Mouse (Mus musculus) megakaryocyte, embryonic 14.5 days (primary cell): Measurements from ENCODE around the gene Cnot3. TPM values are rescaled to one million over a fixed set of nuclear protein-coding genes. Genes with fewer than 3 reads are reported as not detected.
"Not testable (repeated sequence)": the region's sequence is repeated elsewhere in the genome, so short reads cannot be mapped to it uniquely, and the experiment has no call there.

Experiments used
- H3K27me3 ChIP-seq: replicated peaks from 2 replicates; pipeline ENCODE3; 2012; ENCODE audit warnings: inconsistent platforms
- H3K36me3 ChIP-seq: replicated peaks from 2 replicates; pipeline ENCODE3; 2012; ENCODE audit warnings: low read length, inconsistent platforms, mixed read lengths
- H3K4me1 ChIP-seq: 2 replicates; pipeline ENCODE4 v1.6.1; 2012; ENCODE audit warnings: inconsistent platforms
- H3K4me3 ChIP-seq: replicated peaks from 2 replicates; pipeline ENCODE3; 2012; ENCODE audit warnings: moderate library complexity, mild to moderate bottlenecking, inconsistent platforms
- H3K9me3 ChIP-seq: 2 replicates; pipeline ENCODE4 v1.6.1; 2012; ENCODE audit warnings: inconsistent platforms
- FLI1 ChIP-seq: IDR thresholded peaks from 2 replicates; pipeline ENCODE4 v1.6.1; 2012; ENCODE audit warnings: low read length, inconsistent platforms, mixed read lengths
- GATA1 ChIP-seq: IDR thresholded peaks from 3 replicates; pipeline ENCODE4 v1.6.1; 2012; ENCODE audit warnings: mixed read lengths, low read length, inconsistent platforms, borderline replicate concordance
- polyA plus RNA-seq: library from polyadenylated mRNA; stranded (reverse); fragments of >175 nt; gene quantifications from 2 replicates; pipeline ENCODE4 v1.2.3, GENCODE M21; 2012; ENCODE audit warnings: low replicate concordance; ENCODE audit not compliant: insufficient read depth

The Cnot3 gene
- polyA plus RNA-seq, result 518 and 624 TPM in 2 replicates

- Histone ChIP-seq H3K4me3 (peak within 1 kb of the TSS; percentile 96), H3K9me3 (no peaks in the 10 kb centered on the region), H3K27me3 (no peaks in the 10 kb centered on the region), H3K36me3 (peaks cover 65% of the 10 kb centered on the region), H3K4me1 (peaks cover 61% of the 10 kb centered on the region)
- TF ChIP-seq GATA1 (peak; percentile 48; the same call in 1 of the 3 replicates), FLI1 (no peak; the same call in 1 of the 2 replicates)
Observed at GRCm38 (mm10) chr7:3644672-3645487, at the start of gene Cnot3. Gene Cnot3, plus strand, starts transcription at chr7:3645268.

DNA sequence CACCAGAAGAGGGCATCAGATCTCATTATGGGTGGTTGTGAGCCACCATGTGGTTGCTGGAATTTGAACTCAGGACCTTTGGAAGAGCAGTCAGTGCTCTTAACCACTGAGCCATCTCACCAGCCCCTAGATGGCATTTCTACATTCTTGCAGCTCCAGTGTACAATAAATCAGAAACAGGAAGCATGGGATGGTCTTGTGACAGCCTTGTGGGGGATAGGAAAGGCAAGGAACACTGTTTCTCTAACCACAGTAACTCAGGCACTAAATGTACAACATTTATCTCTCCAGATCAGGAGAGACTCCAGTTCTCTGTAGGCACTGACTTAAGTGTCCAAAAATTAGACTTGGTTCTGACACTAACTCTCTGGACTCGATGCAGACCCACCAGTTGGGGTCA lies 47.3 kb upstream of the Cnot3 start:
- H3K4me3 ChIP-seq, H3K36me3 ChIP-seq: not testable (repeated sequence)
- peaks cover 23% of the 10 kb centered on the region for H3K4me1 ChIP-seq

GRCm38 (mm10) chr7:3601119-3601518 lies 43.9 kb upstream of the Cnot3 start:
- TF ChIP-seq FLI1 (no peak), GATA1 (no peak)
- Histone ChIP-seq H3K9me3 (peaks cover 4% of the 10 kb centered on the region), H3K4me1 (peaks cover 27% of the 10 kb centered on the region), H3K36me3 (peaks cover 3% of the 10 kb centered on the region), H3K4me3 (no peak overlapping the region), H3K27me3 (no peaks in the 10 kb centered on the region)

More for the DNA sequence above, 47.3 kb upstream of the Cnot3 start:
- H3K9me3 ChIP-seq, H3K27me3 ChIP-seq: not testable (repeated sequence)

DNA sequence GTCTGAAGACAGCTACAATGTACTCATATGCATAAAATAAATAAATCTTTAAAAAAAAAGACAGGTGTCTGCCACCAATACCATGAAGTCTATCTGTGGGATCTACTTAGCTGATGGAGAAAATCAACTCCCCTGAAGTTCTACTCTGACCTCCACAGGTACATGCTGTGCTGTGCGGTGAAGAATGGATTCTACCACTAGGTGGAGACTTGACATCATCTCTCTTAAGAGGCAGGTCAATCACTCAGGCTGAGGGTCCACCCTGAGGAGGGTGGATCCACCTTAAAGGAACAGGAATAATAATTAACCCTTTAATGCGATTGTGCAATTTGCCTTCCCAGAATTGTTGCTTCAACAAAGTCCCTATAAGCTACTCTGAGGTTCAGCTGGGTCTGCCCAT lies 38.3 kb upstream of the Cnot3 start:
- TF ChIP-seq GATA1 (no peak), FLI1 (no peak)
- peaks cover 4% of the 10 kb centered on the region for H3K9me3 ChIP-seq

GRCm38 (mm10) chr7:3607391-3607790 lies 37.7 kb upstream of the Cnot3 start:
- Histone ChIP-seq H3K4me1 (peaks cover 61% of the 10 kb centered on the region), H3K9me3 (peaks cover 4% of the 10 kb centered on the region), H3K27me3 (no peaks in the 10 kb centered on the region), H3K36me3 (peaks cover 3% of the 10 kb centered on the region), H3K4me3 (no peak overlapping the region)
- no peak for TF ChIP-seq GATA1
- no peak for TF ChIP-seq FLI1

More for the DNA sequence above, 38.3 kb upstream of the Cnot3 start:
- H3K4me3 ChIP-seq, result no peak overlapping the region
- peaks cover 3% of the 10 kb centered on the region for H3K36me3 ChIP-seq
- H3K4me1 ChIP-seq, result peaks cover 55% of the 10 kb centered on the region
- no peaks in the 10 kb centered on the region for H3K27me3 ChIP-seq

DNA sequence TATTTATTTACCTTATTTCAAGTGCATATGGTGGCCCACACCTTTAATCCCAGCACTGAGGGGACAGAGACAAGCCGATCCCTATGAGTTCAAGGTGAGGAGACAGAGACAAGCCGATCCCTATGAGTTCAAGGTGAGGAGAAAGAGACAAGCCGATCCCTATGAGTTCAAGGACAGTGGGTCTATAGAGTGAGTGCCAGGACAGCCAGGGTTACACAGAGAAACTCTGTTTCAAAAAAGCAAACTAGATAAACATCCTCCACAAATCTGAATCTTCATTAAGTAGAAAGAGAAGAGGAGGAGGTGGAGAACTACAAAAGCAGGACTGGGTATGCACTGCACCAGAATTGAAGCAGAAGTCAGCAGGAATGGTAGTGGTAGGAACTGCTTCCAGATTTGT lies 36.4 kb upstream of the Cnot3 start:
- no peak overlapping the region for H3K4me3 ChIP-seq
- H3K27me3 ChIP-seq, result no peaks in the 10 kb centered on the region
- no peak for TF ChIP-seq GATA1
- TF ChIP-seq FLI1, result no peak
- peaks cover 3% of the 10 kb centered on the region for H3K36me3 ChIP-seq
- peaks cover 4% of the 10 kb centered on the region for H3K9me3 ChIP-seq
- H3K4me1 ChIP-seq, result peaks cover 63% of the 10 kb centered on the region

DNA sequence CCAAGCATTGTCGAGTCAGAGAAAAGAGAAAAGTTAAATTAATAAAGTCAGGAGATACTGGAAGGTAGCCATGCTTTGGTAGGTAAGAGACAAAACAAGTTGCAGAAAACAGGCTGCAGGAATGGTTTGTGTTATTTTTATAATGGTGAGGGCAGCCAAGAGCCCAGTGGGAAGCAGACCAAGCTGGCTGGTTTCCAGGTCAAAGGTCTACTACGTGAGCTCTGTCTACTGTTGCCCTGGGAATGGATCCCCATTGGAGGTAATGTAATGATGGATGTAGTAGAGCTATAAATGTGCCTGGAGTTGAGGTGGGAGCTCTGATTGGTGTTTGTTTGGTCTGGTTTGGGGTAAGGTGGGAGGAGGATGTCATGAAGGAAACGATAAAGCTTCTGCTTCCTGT lies 36.0 kb upstream of the Cnot3 start:
- H3K9me3 ChIP-seq, result peaks cover 4% of the 10 kb centered on the region
- no peaks in the 10 kb centered on the region for H3K27me3 ChIP-seq
- H3K4me3 ChIP-seq, result no peak overlapping the region
- TF ChIP-seq FLI1 (no peak), GATA1 (no peak)
- peaks cover 64% of the 10 kb centered on the region for H3K4me1 ChIP-seq
- H3K36me3 ChIP-seq, result peaks cover 3% of the 10 kb centered on the region

GRCm38 (mm10) chr7:3610437-3610836 lies 34.6 kb upstream of the Cnot3 start:
- peaks cover 76% of the 10 kb centered on the region for H3K4me1 ChIP-seq
- H3K9me3 ChIP-seq, result peaks cover 4% of the 10 kb centered on the region
- 0 out of 2 replicates have a peak, but pooled peaks have one; percentile 39 for TF ChIP-seq FLI1
- TF ChIP-seq GATA1, result no peak
- peaks cover 3% of the 10 kb centered on the region for H3K36me3 ChIP-seq
- peak overlapping the region; percentile 72 for H3K4me3 ChIP-seq
- H3K27me3 ChIP-seq, result no peaks in the 10 kb centered on the region

- Histone ChIP-seq H3K9me3 (peaks cover under 1% of the 10 kb centered on the region), H3K4me1 (peaks cover 81% of the 10 kb centered on the region), H3K36me3 (no peaks in the 10 kb centered on the region), H3K27me3 (no peaks in the 10 kb centered on the region), H3K4me3 (peak overlapping the region; percentile 72)
- TF ChIP-seq FLI1 (no peak), GATA1 (no peak)
Observed at GRCm38 (mm10) chr7:3611006-3611405, 34.1 kb upstream of the Cnot3 start.

DNA sequence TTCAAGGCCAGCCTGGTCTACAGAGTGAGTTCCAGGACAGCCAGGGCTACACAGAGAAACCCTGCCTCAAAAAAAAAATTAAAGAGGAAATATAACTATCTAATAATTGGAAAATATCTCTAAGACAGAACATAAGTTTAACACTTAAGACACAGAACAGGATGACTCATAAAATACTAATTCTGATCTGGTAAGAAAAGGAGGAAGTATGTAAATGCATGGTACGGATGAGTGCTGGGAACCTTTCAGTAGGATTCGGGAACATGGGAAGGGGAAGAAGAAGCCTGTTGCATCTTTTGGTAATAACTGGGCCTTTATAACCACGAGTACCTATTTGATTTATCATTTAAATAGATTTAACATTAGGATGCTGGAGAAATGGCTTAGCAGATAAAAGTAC lies 31.0 kb upstream of the Cnot3 start:
- peaks cover 5% of the 10 kb centered on the region for H3K36me3 ChIP-seq
- TF ChIP-seq GATA1 (no peak), FLI1 (no peak)
- peaks cover 88% of the 10 kb centered on the region for H3K4me1 ChIP-seq
- H3K27me3 ChIP-seq, result no peaks in the 10 kb centered on the region
- no peaks in the 10 kb centered on the region for H3K9me3 ChIP-seq
- no peak overlapping the region for H3K4me3 ChIP-seq
